Mouse (Mus musculus) testis, adult 2 months (tissue): ENCODE data around the gene Enpp7.

ENCODE experiments used
- CTCF ChIP-seq: fragments of 200-500 bp; IDR thresholded peaks from 2 replicates; pipeline ENCODE4 v1.5.1; 2012; ENCODE audit warnings: low read depth, mild to moderate bottlenecking, inconsistent platforms, low read length, moderate library complexity; ENCODE audit not compliant: control insufficient read depth, insufficient read depth, insufficient replicate concordance
- POLR2A ChIP-seq: fragments of 200-500 bp; IDR thresholded peaks from 2 replicates; pipeline ENCODE4 v1.6.1; 2012; ENCODE audit warnings: low read depth, mild to moderate bottlenecking, inconsistent platforms, low read length, moderate library complexity; ENCODE audit not compliant: control insufficient read depth

DNA sequence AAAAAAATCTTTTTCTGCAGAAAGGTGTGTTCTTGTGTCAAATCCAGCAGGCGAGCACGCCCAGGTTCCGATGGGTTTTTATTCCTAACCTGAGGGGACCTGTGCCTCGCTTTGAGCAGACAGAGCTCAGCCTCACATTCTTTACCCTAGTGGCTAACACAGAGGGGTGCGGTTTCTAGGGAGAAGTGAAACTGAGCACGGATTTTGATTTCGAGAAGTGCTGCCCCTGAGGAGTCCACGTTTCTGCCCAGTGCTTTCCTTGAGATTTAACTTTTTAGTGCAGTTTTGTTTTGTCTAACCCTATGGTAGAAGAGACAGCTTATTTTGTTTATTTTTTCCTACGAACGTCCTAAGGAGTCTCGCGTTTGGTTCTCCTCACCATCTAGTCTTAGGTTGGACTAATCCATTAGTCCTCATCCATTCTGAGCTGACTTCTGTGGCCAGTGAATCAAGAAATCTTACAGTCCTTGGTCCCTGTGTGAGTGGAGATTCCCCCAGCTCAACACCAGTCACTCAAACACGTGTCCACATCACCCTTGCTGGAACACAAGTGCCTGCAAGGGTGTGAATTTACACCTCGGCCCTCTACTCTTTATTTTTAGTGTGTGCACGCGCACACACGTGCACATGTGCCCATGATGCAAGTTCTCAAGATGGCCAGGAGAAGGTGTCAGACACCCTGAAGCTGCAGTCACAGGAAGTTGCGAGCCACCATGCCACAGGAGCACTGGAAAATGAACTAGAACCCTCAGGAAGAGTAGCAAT, 6.8 kb upstream of the Enpp7 start:
- no peak for TF ChIP-seq CTCF
- no peak for TF ChIP-seq POLR2A
